Mouse (Mus musculus): Measurements from ENCODE around the gene Tbc1d22a. TPM values are rescaled to one million over a fixed set of nuclear protein-coding genes. Genes with fewer than 3 reads are reported as not detected.
A peak's percentile ranks its signal among the peaks of the same experiment; 100 is the strongest.
"Not testable (repeated sequence)": the region's sequence is repeated elsewhere in the genome, so short reads cannot be mapped to it uniquely, and the experiment has no call there.

The Tbc1d22a gene
- polyA plus RNA-seq, 1 experiment from 2014 or later: 13.8 TPM

GRCm38 (mm10) chr15:86199482-86199881, 14.8 kb upstream of the Tbc1d22a start:
- ATAC-seq (ENCODE audit: low FRiP score): no peak
- Histone ChIP-seq H3K4me1 (peaks cover 6% of the 10 kb centered on the region; the same call in 1 of the 2 replicates), H3K9ac (no peak overlapping the region), H3K27ac (no peak overlapping the region), H3K36me3 (no peaks in the 10 kb centered on the region), H3K27me3 (no peaks in the 10 kb centered on the region), H3K9me3 (replicated peaks) (no peaks in the 10 kb centered on the region), H3K4me2 (replicated peaks) (no peak overlapping the region), H3K4me3 (no peak overlapping the region)
- 76% methylated on average over 4 of the region's 4 CpGs for WGBS

GRCm38 (mm10) chr15:86200169-86200568, 14.1 kb upstream of the Tbc1d22a start:
- no peak for ATAC-seq (ENCODE audit: low FRiP score)
- no peaks in the 10 kb centered on the region for H3K36me3 ChIP-seq
- 53% methylated on average over 4 of the region's 4 CpGs for WGBS
- H3K4me3 ChIP-seq: no peak overlapping the region
- no peak overlapping the region for H3K4me2 ChIP-seq (replicated peaks)
- H3K9me3 ChIP-seq (replicated peaks): no peaks in the 10 kb centered on the region
- H3K27me3 ChIP-seq: no peaks in the 10 kb centered on the region
- H3K9ac ChIP-seq: no peak overlapping the region
- H3K27ac ChIP-seq: no peak overlapping the region
- H3K4me1 ChIP-seq: peaks cover 6% of the 10 kb centered on the region; the same call in 1 of the 2 replicates

- Histone ChIP-seq H3K9me3 (replicated peaks) (no peaks in the 10 kb centered on the region), H3K27me3 (no peaks in the 10 kb centered on the region), H3K4me3 (no peak overlapping the region), H3K36me3 (no peaks in the 10 kb centered on the region), H3K9ac (no peak overlapping the region), H3K4me2 (replicated peaks) (no peak overlapping the region), H3K27ac (no peak overlapping the region), H3K4me1 (peaks cover 6% of the 10 kb centered on the region; the same call in 1 of the 2 replicates)
- ATAC-seq (ENCODE audit: low FRiP score): no peak
- 31% methylated on average over 4 of the region's 4 CpGs for WGBS
Measured at GRCm38 (mm10) chr15:86201095-86201494, 13.2 kb upstream of the Tbc1d22a start.

GRCm38 (mm10) chr15:86201696-86202330, 12.4 kb upstream of the Tbc1d22a start:
- 65% methylated on average over 9 of the region's 9 CpGs for WGBS
- H3K27me3 ChIP-seq: no peaks in the 10 kb centered on the region
- H3K36me3 ChIP-seq: no peaks in the 10 kb centered on the region
- H3K9me3 ChIP-seq (replicated peaks): no peaks in the 10 kb centered on the region
- no peak overlapping the region for H3K9ac ChIP-seq
- peaks cover 6% of the 10 kb centered on the region; the same call in 1 of the 2 replicates for H3K4me1 ChIP-seq
- ATAC-seq (ENCODE audit: low FRiP score): no peak
- H3K4me2 ChIP-seq (replicated peaks): no peak overlapping the region
- no peak overlapping the region for H3K4me3 ChIP-seq
- H3K27ac ChIP-seq: no peak overlapping the region

- no peak for ATAC-seq (ENCODE audit: low FRiP score)
- H3K27ac ChIP-seq: no peak overlapping the region
Measured at GRCm38 (mm10) chr15:86202640-86203039, 11.6 kb upstream of the Tbc1d22a start.

GRCm38 (mm10) chr15:86203292-86203793, 10.9 kb upstream of the Tbc1d22a start:
- ATAC-seq (ENCODE audit: low FRiP score): no peak
- no peak overlapping the region for H3K9ac ChIP-seq
- no peaks in the 10 kb centered on the region for H3K36me3 ChIP-seq
- H3K4me2 ChIP-seq (replicated peaks): no peak overlapping the region
- peaks cover 6% of the 10 kb centered on the region; the same call in 1 of the 2 replicates for H3K4me1 ChIP-seq
- no peaks in the 10 kb centered on the region for H3K27me3 ChIP-seq
- 80% methylated on average over 7 of the region's 7 CpGs for WGBS
- H3K4me3 ChIP-seq: no peak overlapping the region
- H3K27ac ChIP-seq: no peak overlapping the region
- H3K9me3 ChIP-seq (replicated peaks): no peaks in the 10 kb centered on the region

More at GRCm38 (mm10) chr15:86202640-86203039, 11.6 kb upstream of the Tbc1d22a start:
- Histone ChIP-seq H3K4me3 (no peak overlapping the region), H3K9me3 (replicated peaks) (no peaks in the 10 kb centered on the region), H3K27me3 (no peaks in the 10 kb centered on the region), H3K4me1 (peaks cover 6% of the 10 kb centered on the region; the same call in 1 of the 2 replicates), H3K36me3 (no peaks in the 10 kb centered on the region), H3K9ac (no peak overlapping the region), H3K4me2 (replicated peaks) (no peak overlapping the region)
- 52% methylated on average over 6 of the region's 6 CpGs for WGBS

- no peaks in the 10 kb centered on the region for H3K9me3 ChIP-seq (replicated peaks)
- WGBS: 45% methylated on average over 7 of the region's 7 CpGs
- peaks cover 6% of the 10 kb centered on the region; the same call in 1 of the 2 replicates for H3K4me1 ChIP-seq
- no peak overlapping the region for H3K9ac ChIP-seq
- no peak overlapping the region; the same call in 1 of the 2 replicates for H3K4me2 ChIP-seq (replicated peaks)
- no peak for ATAC-seq (ENCODE audit: low FRiP score)
- no peaks in the 10 kb centered on the region for H3K36me3 ChIP-seq
- H3K27me3 ChIP-seq: no peaks in the 10 kb centered on the region
- H3K27ac ChIP-seq: no peak overlapping the region
- no peak overlapping the region for H3K4me3 ChIP-seq
Measured at GRCm38 (mm10) chr15:86203942-86204561, 10.2 kb upstream of the Tbc1d22a start.

- no peak overlapping the region for H3K27ac ChIP-seq
- no peak overlapping the region for H3K4me2 ChIP-seq (replicated peaks)
- no peak overlapping the region for H3K9ac ChIP-seq
- H3K27me3 ChIP-seq: no peaks in the 10 kb centered on the region
- no peaks in the 10 kb centered on the region for H3K9me3 ChIP-seq (replicated peaks)
- no peaks in the 10 kb centered on the region for H3K36me3 ChIP-seq
- whole genome bisulfite sequencing: 43% methylated on average over 2 of the region's 2 CpGs
- peaks cover 6% of the 10 kb centered on the region; the same call in 1 of the 2 replicates for H3K4me1 ChIP-seq
- no peak for ATAC-seq (ENCODE audit: low FRiP score)
- H3K4me3 ChIP-seq: no peak overlapping the region
Measured at GRCm38 (mm10) chr15:86205300-86205699, 9.0 kb upstream of the Tbc1d22a start.

- no peaks in the 10 kb centered on the region for H3K27me3 ChIP-seq
- 79% methylated on average over 4 of the region's 4 CpGs for WGBS
Measured at GRCm38 (mm10) chr15:86206385-86206784, 7.9 kb upstream of the Tbc1d22a start.

GRCm38 (mm10) chr15:86212193-86212592, 2.1 kb upstream of the Tbc1d22a start:
- H3K4me3 ChIP-seq; H3K4me2 ChIP-seq (replicated peaks); H3K9me3 ChIP-seq (replicated peaks); H3K9ac ChIP-seq; H3K36me3 ChIP-seq; ATAC-seq (ENCODE audit: low FRiP score); H3K27ac ChIP-seq; H3K27me3 ChIP-seq: not testable (repeated sequence)
- peaks cover 26% of the 10 kb centered on the region for H3K4me1 ChIP-seq
- 91% methylated on average over 5 of the region's 5 CpGs for WGBS

More at GRCm38 (mm10) chr15:86206385-86206784, 7.9 kb upstream of the Tbc1d22a start:
- Histone ChIP-seq H3K4me3 (no peak overlapping the region), H3K9me3 (replicated peaks) (no peaks in the 10 kb centered on the region), H3K4me1 (peaks cover 6% of the 10 kb centered on the region; the same call in 1 of the 2 replicates), H3K36me3 (no peaks in the 10 kb centered on the region), H3K27ac (no peak overlapping the region), H3K9ac (no peak overlapping the region), H3K4me2 (replicated peaks) (no peak overlapping the region)
- no peak for ATAC-seq (ENCODE audit: low FRiP score)

GRCm38 (mm10) chr15:86214549-86215201, 416 bp downstream of the Tbc1d22a start:
- peak overlapping the region; percentile 92 for H3K9ac ChIP-seq
- H3K9me3 ChIP-seq (replicated peaks): no peaks in the 10 kb centered on the region
- no peaks in the 10 kb centered on the region for H3K27me3 ChIP-seq
- peak overlapping the region; percentile 98 for H3K4me2 ChIP-seq (replicated peaks)
- 13% methylated on average over 25 of the region's 25 CpGs for WGBS
- peaks cover 26% of the 10 kb centered on the region for H3K4me1 ChIP-seq
- ATAC-seq (ENCODE audit: low FRiP score): peak; percentile 29
- no peaks in the 10 kb centered on the region for H3K36me3 ChIP-seq
- peak overlapping the region; percentile 90 for H3K27ac ChIP-seq
- peak overlapping the region; percentile 85 for H3K4me3 ChIP-seq

GRCm38 (mm10) chr15:86216641-86217040, 2.4 kb downstream of the Tbc1d22a start:
- 90% methylated on average over 9 of the region's 9 CpGs for WGBS
- not testable (repeated sequence) for H3K4me2 ChIP-seq (replicated peaks); H3K36me3 ChIP-seq; H3K9ac ChIP-seq; H3K4me3 ChIP-seq; H3K27me3 ChIP-seq; ATAC-seq (ENCODE audit: low FRiP score); H3K9me3 ChIP-seq (replicated peaks); H3K27ac ChIP-seq
- H3K4me1 ChIP-seq: peaks cover 26% of the 10 kb centered on the region
